Mouse (Mus musculus) kidney, adult 2 months (tissue): ENCODE results near the gene Apeh.

Source experiments
- CTCF ChIP-seq: fragments of 200-500 bp; conservative IDR thresholded peaks from 2 replicates; pipeline ENCODE4 v1.5.1; 2011; ENCODE audit warnings: low read depth, mild to moderate bottlenecking, control low read depth, low read length, moderate library complexity, mixed read lengths; ENCODE audit not compliant: insufficient read depth, insufficient read length
- POLR2A ChIP-seq: fragments of 200-500 bp; IDR thresholded peaks from one replicate; pipeline ENCODE4 v1.6.1; 2011; ENCODE audit warnings: low read depth, low read length, control low read depth

GRCm38 (mm10) chr9:108131502-108131901 lies 37.1 kb upstream of the Apeh start:
- no peak for TF ChIP-seq CTCF
- TF ChIP-seq POLR2A: no peak
